Mouse (Mus musculus): ENCODE data around the gene Trim11. TPM values are rescaled to one million over a fixed set of nuclear protein-coding genes. Genes with fewer than 3 reads are reported as not detected.

The Trim11 gene
- polyA plus RNA-seq, 1 experiment from 2014 or later: 17.3 TPM

DNA sequence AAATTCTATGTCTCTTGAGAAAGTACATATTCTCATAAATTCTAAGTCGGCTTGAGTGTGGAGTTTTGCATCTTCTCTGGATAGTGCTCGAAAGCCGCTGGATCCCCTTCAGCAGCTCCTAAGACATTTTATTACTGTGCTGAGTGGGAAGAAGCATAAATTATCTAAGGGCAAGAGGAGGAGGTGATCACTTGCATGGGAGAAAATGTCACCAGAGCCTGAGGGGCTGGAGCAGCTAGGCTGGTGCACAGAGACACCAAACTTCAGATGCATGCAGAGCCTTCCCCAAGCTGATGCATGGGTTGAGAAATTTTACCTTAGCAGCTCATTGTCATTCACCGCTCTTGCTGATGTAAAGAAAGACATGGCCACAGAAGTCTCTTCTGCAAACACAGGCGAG lies 33.8 kb upstream of the Trim11 start:
- DNase-seq (ENCODE audit: low spot score) (no peak), ATAC-seq (replicated peaks; ENCODE audit: low FRiP score) (no peak)
- 77% methylated on average over 5 of the region's 5 CpGs for WGBS
- Histone ChIP-seq H3K36me3 (ENCODE audit: control insufficient read depth, insufficient read depth, low read length) (no peaks in the 10 kb centered on the region), H3K4me1 (replicated peaks; ENCODE audit: control insufficient read depth, insufficient read depth, low read length) (no peaks in the 10 kb centered on the region), H3K4me3 (ENCODE audit: low read depth, low read length) (no peak overlapping the region), H3K4me2 (no peak overlapping the region), H3K27ac (ENCODE audit: low read depth, low read length) (no peak overlapping the region), H3K9me3 (ENCODE audit: control insufficient read depth, low read length) (no peaks in the 10 kb centered on the region), H3K27me3 (replicated peaks; ENCODE audit: control insufficient read depth, insufficient read depth, low read length) (peaks cover 18% of the 10 kb centered on the region), H3K9ac (ENCODE audit: low read depth, low read length) (no peak overlapping the region)

DNA sequence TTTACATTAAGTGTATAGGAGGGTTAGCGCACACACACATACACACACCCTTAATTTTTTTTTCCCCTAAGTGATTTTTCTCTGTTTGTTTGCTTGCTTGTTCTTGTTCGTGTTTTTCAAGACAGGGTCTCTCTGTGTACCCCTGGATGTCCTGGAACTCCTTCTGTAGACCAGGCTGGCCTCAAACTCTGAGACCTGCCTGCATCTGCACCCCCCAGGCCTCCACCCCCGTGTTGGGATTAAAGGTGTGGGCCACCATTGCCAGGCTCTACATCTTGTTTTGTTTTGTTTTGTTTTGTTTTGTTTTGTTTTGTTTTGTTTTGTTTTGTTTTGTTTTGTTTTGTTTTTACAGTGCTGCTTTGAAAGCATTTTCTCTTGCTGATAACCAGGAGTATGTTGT lies 30.6 kb upstream of the Trim11 start:
- Histone ChIP-seq H3K4me3 (ENCODE audit: low read depth, low read length) (no peak overlapping the region), H3K36me3 (ENCODE audit: control insufficient read depth, insufficient read depth, low read length) (no peaks in the 10 kb centered on the region), H3K4me1 (replicated peaks; ENCODE audit: control insufficient read depth, insufficient read depth, low read length) (no peaks in the 10 kb centered on the region; the same call in 1 of the 2 replicates), H3K27ac (ENCODE audit: low read depth, low read length) (no peak overlapping the region), H3K27me3 (replicated peaks; ENCODE audit: control insufficient read depth, insufficient read depth, low read length) (peaks cover 38% of the 10 kb centered on the region), H3K9me3 (ENCODE audit: control insufficient read depth, low read length) (no peaks in the 10 kb centered on the region), H3K9ac (ENCODE audit: low read depth, low read length) (no peak overlapping the region), H3K4me2 (no peak overlapping the region)
- WGBS: 72% methylated on average over 3 of the region's 3 CpGs
- ATAC-seq (replicated peaks; ENCODE audit: low FRiP score) (no peak), DNase-seq (ENCODE audit: low spot score) (no peak)

GRCm38 (mm10) chr11:58947798-58948528 lies 29.9 kb upstream of the Trim11 start:
- H3K27me3 ChIP-seq (replicated peaks; ENCODE audit: control insufficient read depth, insufficient read depth, low read length): peaks cover 38% of the 10 kb centered on the region
- H3K9ac ChIP-seq (ENCODE audit: low read depth, low read length): peak overlapping the region; percentile 35
- ATAC-seq (replicated peaks; ENCODE audit: low FRiP score) (no peak), DNase-seq (ENCODE audit: low spot score) (no peak)
- H3K4me2 ChIP-seq: peak overlapping the region; percentile 70
- 24% methylated on average over 23 of the region's 23 CpGs for WGBS
- H3K9me3 ChIP-seq (ENCODE audit: control insufficient read depth, low read length): no peaks in the 10 kb centered on the region
- no peaks in the 10 kb centered on the region for H3K36me3 ChIP-seq (ENCODE audit: control insufficient read depth, insufficient read depth, low read length)
- no peaks in the 10 kb centered on the region; the same call in 1 of the 2 replicates for H3K4me1 ChIP-seq (replicated peaks; ENCODE audit: control insufficient read depth, insufficient read depth, low read length)
- H3K4me3 ChIP-seq (ENCODE audit: low read depth, low read length): peak overlapping the region; percentile 46
- H3K27ac ChIP-seq (ENCODE audit: low read depth, low read length): 0 out of 2 replicates have a peak overlapping the region, but pooled peaks have one; percentile 30

- Histone ChIP-seq H3K4me3 (ENCODE audit: low read depth, low read length) (peak within 1 kb of the TSS; percentile 46), H3K9ac (ENCODE audit: low read depth, low read length) (peak within 1 kb of the TSS; percentile 51), H3K27ac (ENCODE audit: low read depth, low read length) (peak within 1 kb of the TSS; percentile 76), H3K9me3 (ENCODE audit: control insufficient read depth, low read length) (no peaks in the 10 kb centered on the region), H3K4me2 (peak within 1 kb of the TSS; percentile 70), H3K27me3 (replicated peaks; ENCODE audit: control insufficient read depth, insufficient read depth, low read length) (peaks cover 38% of the 10 kb centered on the region), H3K36me3 (ENCODE audit: control insufficient read depth, insufficient read depth, low read length) (no peaks in the 10 kb centered on the region), H3K4me1 (replicated peaks; ENCODE audit: control insufficient read depth, insufficient read depth, low read length) (peaks cover 8% of the 10 kb centered on the region)
- peak; percentile 66 for DNase-seq (ENCODE audit: low spot score)
- ATAC-seq (replicated peaks; ENCODE audit: low FRiP score): peak; percentile 76
- 1% methylated on average over 48 of the region's 48 CpGs for WGBS
Measured at GRCm38 (mm10) chr11:58948542-58949479, 29.1 kb upstream of the Trim11 start, which contains the start of gene Hist3h2ba. TSS of gene Hist3h2ba (plus strand) at chr11:58948920.

DNA sequence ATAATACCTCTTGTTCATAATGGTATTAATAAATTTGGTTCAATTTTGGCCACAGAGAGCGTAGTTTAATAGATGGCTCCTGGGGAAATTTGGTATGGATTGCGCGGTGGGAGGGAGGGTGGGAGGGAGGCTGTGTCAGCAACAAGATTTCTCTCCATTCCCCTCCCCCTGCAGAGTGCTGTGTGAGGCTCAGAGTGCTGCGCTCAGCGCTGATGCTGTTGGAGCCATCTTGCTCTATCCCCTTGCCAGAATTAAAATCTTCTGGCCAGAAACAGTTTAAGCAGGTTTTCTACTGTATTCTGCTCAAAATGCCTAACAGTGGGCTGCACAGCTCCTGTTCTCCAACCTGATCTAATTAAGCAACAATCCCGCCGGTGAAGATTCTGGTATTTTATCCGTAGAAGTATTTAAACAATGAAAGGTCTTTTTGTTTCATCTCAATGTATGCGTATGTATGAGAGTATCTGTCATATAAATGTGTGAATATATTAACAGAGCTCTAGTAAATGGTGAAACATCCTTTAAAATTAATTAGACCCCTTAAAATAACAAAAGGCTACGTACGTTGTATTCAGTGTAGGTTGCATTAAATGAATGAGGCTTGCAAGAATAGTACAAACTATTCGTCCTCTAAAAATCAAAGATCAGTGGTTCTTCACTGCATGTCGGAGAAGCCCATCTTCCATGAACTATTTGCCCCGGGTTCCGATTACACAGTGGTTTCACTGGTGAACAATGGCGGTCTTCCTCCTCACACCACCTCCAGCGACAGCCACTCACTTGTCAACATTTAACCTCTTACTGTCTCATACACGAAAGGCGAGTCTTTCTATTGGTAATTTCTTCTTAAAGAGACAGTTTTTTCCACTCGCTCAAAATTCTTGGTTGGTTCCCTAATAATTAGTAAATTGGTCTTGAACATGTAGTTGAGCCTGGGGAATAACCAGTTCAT lies 28.1 kb upstream of the Trim11 start:
- no peak for DNase-seq (ENCODE audit: low spot score)

DNA sequence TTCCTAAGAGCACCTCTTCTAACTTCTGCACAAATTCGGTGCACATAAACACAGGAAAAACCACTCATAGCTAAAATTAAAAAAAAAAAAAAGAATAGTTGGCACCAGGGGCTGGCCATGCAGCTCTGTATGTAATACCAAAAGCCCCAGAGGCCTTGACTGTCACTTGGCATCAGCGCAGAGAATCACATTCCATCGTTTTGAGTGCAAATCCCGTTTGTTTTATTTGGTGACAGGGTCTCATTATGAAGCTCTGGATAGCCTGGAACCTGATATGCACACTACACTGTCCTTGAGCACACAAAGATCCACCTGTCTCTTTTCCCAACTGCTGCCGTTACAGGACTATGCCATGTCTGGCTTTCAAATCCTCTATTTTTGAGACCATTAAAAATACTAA lies 26.7 kb upstream of the Trim11 start:
- Histone ChIP-seq H3K9ac (ENCODE audit: low read depth, low read length) (no peak overlapping the region), H3K4me1 (replicated peaks; ENCODE audit: control insufficient read depth, insufficient read depth, low read length) (peaks cover 10% of the 10 kb centered on the region), H3K27me3 (replicated peaks; ENCODE audit: control insufficient read depth, insufficient read depth, low read length) (peaks cover 33% of the 10 kb centered on the region), H3K9me3 (ENCODE audit: control insufficient read depth, low read length) (no peaks in the 10 kb centered on the region), H3K36me3 (ENCODE audit: control insufficient read depth, insufficient read depth, low read length) (no peaks in the 10 kb centered on the region), H3K4me2 (no peak overlapping the region), H3K27ac (ENCODE audit: low read depth, low read length) (no peak overlapping the region), H3K4me3 (ENCODE audit: low read depth, low read length) (no peak overlapping the region)
- WGBS: 85% methylated on average over 5 of the region's 5 CpGs
- DNase-seq (ENCODE audit: low spot score) (no peak), ATAC-seq (replicated peaks; ENCODE audit: low FRiP score) (no peak)

More for the DNA sequence above, 28.1 kb upstream of the Trim11 start:
- peaks cover 33% of the 10 kb centered on the region for H3K27me3 ChIP-seq (replicated peaks; ENCODE audit: control insufficient read depth, insufficient read depth, low read length)
- H3K4me3 ChIP-seq (ENCODE audit: low read depth, low read length): peak overlapping the region; percentile 46
- H3K4me1 ChIP-seq (replicated peaks; ENCODE audit: control insufficient read depth, insufficient read depth, low read length): peaks cover 8% of the 10 kb centered on the region
- no peak for ATAC-seq (replicated peaks; ENCODE audit: low FRiP score)
- H3K27ac ChIP-seq (ENCODE audit: low read depth, low read length): peak overlapping the region; percentile 76
- H3K4me2 ChIP-seq: peak overlapping the region; percentile 70
- H3K9me3 ChIP-seq (ENCODE audit: control insufficient read depth, low read length): no peaks in the 10 kb centered on the region
- H3K9ac ChIP-seq (ENCODE audit: low read depth, low read length): peak overlapping the region; percentile 51; the same call in 1 of the 2 replicates
- 18% methylated on average over 20 of the region's 20 CpGs for WGBS
- H3K36me3 ChIP-seq (ENCODE audit: control insufficient read depth, insufficient read depth, low read length): no peaks in the 10 kb centered on the region

- 1% methylated on average over 33 of the region's 33 CpGs for WGBS
- peaks cover 16% of the 10 kb centered on the region for H3K4me1 ChIP-seq (replicated peaks; ENCODE audit: control insufficient read depth, insufficient read depth, low read length)
- peak; percentile 37 for ATAC-seq (replicated peaks; ENCODE audit: low FRiP score)
Measured at GRCm38 (mm10) chr11:58953351-58954169, 24.3 kb upstream of the Trim11 start.

More at GRCm38 (mm10) chr11:58953351-58954169, 24.3 kb upstream of the Trim11 start:
- H3K27ac ChIP-seq (ENCODE audit: low read depth, low read length): peak overlapping the region; percentile 100
- no peaks in the 10 kb centered on the region; the same call in 1 of the 2 replicates for H3K36me3 ChIP-seq (ENCODE audit: control insufficient read depth, insufficient read depth, low read length)
- peaks cover 20% of the 10 kb centered on the region for H3K27me3 ChIP-seq (replicated peaks; ENCODE audit: control insufficient read depth, insufficient read depth, low read length)
- H3K4me2 ChIP-seq: peak overlapping the region; percentile 97
- H3K9me3 ChIP-seq (ENCODE audit: control insufficient read depth, low read length): no peaks in the 10 kb centered on the region
- H3K4me3 ChIP-seq (ENCODE audit: low read depth, low read length): peak overlapping the region; percentile 91
- peak; percentile 67 for DNase-seq (ENCODE audit: low spot score)
- H3K9ac ChIP-seq (ENCODE audit: low read depth, low read length): peak overlapping the region; percentile 99

Data from liver, embryonic 11.5 days (tissue).